Mouse (Mus musculus): ENCODE measurements at regions not wholly inside any gene's neighbourhood (a gene's known extent, or its start where the extent isn't known, plus 50 kb on each side); places are given as distances from the start of the nearest gene placed in this dataset.

GRCm38 (mm10) chr9:60989670-60990391 lies 195.5 kb downstream of the Uaca start:
- 40% methylated on average over 13 of the region's 13 CpGs for WGBS
- Histone ChIP-seq H3K9me3 (replicated peaks; ENCODE audit: control insufficient read depth, low read length, poor library complexity, severe bottlenecking) (no peaks in the 10 kb centered on the region), H3K4me3 (ENCODE audit: low read depth, low read length) (no peak overlapping the region), H3K4me2 (ENCODE audit: low read length) (no peak overlapping the region), H3K9ac (ENCODE audit: low read depth, low read length) (no peak overlapping the region), H3K27ac (ENCODE audit: low read length) (no peak overlapping the region), H3K36me3 (ENCODE audit: control insufficient read depth, insufficient read depth, low read length) (no peaks in the 10 kb centered on the region), H3K27me3 (ENCODE audit: control insufficient read depth, insufficient read depth, low read depth, low read length) (no peaks in the 10 kb centered on the region), H3K4me1 (ENCODE audit: control insufficient read depth, insufficient read depth, low read length) (no peaks in the 10 kb centered on the region)
- no peak for ATAC-seq

- no peak for ATAC-seq
These were observed 197.2 kb downstream of the Uaca start for GRCm38 (mm10) chr9:60991509-60991908.

GRCm38 (mm10) chr9:60993661-60994060 lies 199.3 kb downstream of the Uaca start:
- no peak overlapping the region for H3K27ac ChIP-seq (ENCODE audit: low read length)
- no peaks in the 10 kb centered on the region for H3K27me3 ChIP-seq (ENCODE audit: control insufficient read depth, insufficient read depth, low read depth, low read length)
- no peak for ATAC-seq
- no peaks in the 10 kb centered on the region for H3K4me1 ChIP-seq (ENCODE audit: control insufficient read depth, insufficient read depth, low read length)
- no peak overlapping the region for H3K9ac ChIP-seq (ENCODE audit: low read depth, low read length)
- H3K4me2 ChIP-seq (ENCODE audit: low read length): no peak overlapping the region
- WGBS: 81% methylated on average over 8 of the region's 8 CpGs
- no peak overlapping the region for H3K4me3 ChIP-seq (ENCODE audit: low read depth, low read length)
- H3K36me3 ChIP-seq (ENCODE audit: control insufficient read depth, insufficient read depth, low read length): no peaks in the 10 kb centered on the region
- no peaks in the 10 kb centered on the region for H3K9me3 ChIP-seq (replicated peaks; ENCODE audit: control insufficient read depth, low read length, poor library complexity, severe bottlenecking)

More at GRCm38 (mm10) chr9:60991509-60991908, 197.2 kb downstream of the Uaca start:
- H3K4me3 ChIP-seq (ENCODE audit: low read depth, low read length): no peak overlapping the region
- H3K4me1 ChIP-seq (ENCODE audit: control insufficient read depth, insufficient read depth, low read length): no peaks in the 10 kb centered on the region
- no peak overlapping the region for H3K9ac ChIP-seq (ENCODE audit: low read depth, low read length)
- H3K27ac ChIP-seq (ENCODE audit: low read length): no peak overlapping the region
- no peaks in the 10 kb centered on the region for H3K9me3 ChIP-seq (replicated peaks; ENCODE audit: control insufficient read depth, low read length, poor library complexity, severe bottlenecking)
- H3K36me3 ChIP-seq (ENCODE audit: control insufficient read depth, insufficient read depth, low read length): no peaks in the 10 kb centered on the region
- H3K4me2 ChIP-seq (ENCODE audit: low read length): no peak overlapping the region
- H3K27me3 ChIP-seq (ENCODE audit: control insufficient read depth, insufficient read depth, low read depth, low read length): no peaks in the 10 kb centered on the region
- 87% methylated on average over 5 of the region's 5 CpGs for WGBS

- H3K27me3 ChIP-seq (ENCODE audit: control insufficient read depth, insufficient read depth, low read depth, low read length): no peaks in the 10 kb centered on the region
- H3K9me3 ChIP-seq (replicated peaks; ENCODE audit: control insufficient read depth, low read length, poor library complexity, severe bottlenecking): no peaks in the 10 kb centered on the region
- no peak overlapping the region for H3K27ac ChIP-seq (ENCODE audit: low read length)
- no peaks in the 10 kb centered on the region for H3K36me3 ChIP-seq (ENCODE audit: control insufficient read depth, insufficient read depth, low read length)
- no peak overlapping the region for H3K4me3 ChIP-seq (ENCODE audit: low read depth, low read length)
- H3K4me1 ChIP-seq (ENCODE audit: control insufficient read depth, insufficient read depth, low read length): peaks cover 3% of the 10 kb centered on the region; the same call in 1 of the 2 replicates
- no peak overlapping the region for H3K9ac ChIP-seq (ENCODE audit: low read depth, low read length)
- no peak overlapping the region for H3K4me2 ChIP-seq (ENCODE audit: low read length)
- 80% methylated on average over 6 of the region's 6 CpGs for WGBS
- ATAC-seq: no peak
These were observed 200.8 kb downstream of the Uaca start for GRCm38 (mm10) chr9:60995096-60995495.

- Histone ChIP-seq H3K4me1 (ENCODE audit: control insufficient read depth, insufficient read depth, low read length) (peaks cover 6% of the 10 kb centered on the region; the same call in 1 of the 2 replicates), H3K27me3 (ENCODE audit: control insufficient read depth, insufficient read depth, low read depth, low read length) (no peaks in the 10 kb centered on the region), H3K27ac (ENCODE audit: low read length) (no peak overlapping the region), H3K9ac (ENCODE audit: low read depth, low read length) (no peak overlapping the region), H3K9me3 (replicated peaks; ENCODE audit: control insufficient read depth, low read length, poor library complexity, severe bottlenecking) (no peaks in the 10 kb centered on the region), H3K36me3 (ENCODE audit: control insufficient read depth, insufficient read depth, low read length) (no peaks in the 10 kb centered on the region), H3K4me3 (ENCODE audit: low read depth, low read length) (no peak overlapping the region), H3K4me2 (ENCODE audit: low read length) (no peak overlapping the region)
- WGBS: 84% methylated on average over 3 of the region's 3 CpGs
- no peak for ATAC-seq
These were observed 203.9 kb downstream of the Uaca start for GRCm38 (mm10) chr9:60998086-60998785.

- no peak overlapping the region for H3K4me2 ChIP-seq (ENCODE audit: low read length)
These were observed 204.7 kb downstream of the Uaca start for GRCm38 (mm10) chr9:60999001-60999529.

GRCm38 (mm10) chr9:61000232-61000631 lies 205.9 kb downstream of the Uaca start:
- Histone ChIP-seq H3K9ac (ENCODE audit: low read depth, low read length) (no peak overlapping the region), H3K9me3 (replicated peaks; ENCODE audit: control insufficient read depth, low read length, poor library complexity, severe bottlenecking) (no peaks in the 10 kb centered on the region), H3K4me3 (ENCODE audit: low read depth, low read length) (no peak overlapping the region), H3K27me3 (ENCODE audit: control insufficient read depth, insufficient read depth, low read depth, low read length) (no peaks in the 10 kb centered on the region), H3K27ac (ENCODE audit: low read length) (no peak overlapping the region; the same call in 1 of the 2 replicates), H3K4me1 (ENCODE audit: control insufficient read depth, insufficient read depth, low read length) (peaks cover 6% of the 10 kb centered on the region; the same call in 1 of the 2 replicates), H3K36me3 (ENCODE audit: control insufficient read depth, insufficient read depth, low read length) (no peaks in the 10 kb centered on the region), H3K4me2 (ENCODE audit: low read length) (no peak overlapping the region)
- WGBS: 60% methylated on average over 11 of the region's 11 CpGs
- ATAC-seq: peak; percentile 66

More at GRCm38 (mm10) chr9:60999001-60999529, 204.7 kb downstream of the Uaca start:
- Histone ChIP-seq H3K4me3 (ENCODE audit: low read depth, low read length) (no peak overlapping the region), H3K9ac (ENCODE audit: low read depth, low read length) (no peak overlapping the region), H3K4me1 (ENCODE audit: control insufficient read depth, insufficient read depth, low read length) (peaks cover 6% of the 10 kb centered on the region; the same call in 1 of the 2 replicates), H3K27ac (ENCODE audit: low read length) (peak overlapping the region; percentile 29; the same call in 1 of the 2 replicates), H3K27me3 (ENCODE audit: control insufficient read depth, insufficient read depth, low read depth, low read length) (no peaks in the 10 kb centered on the region), H3K9me3 (replicated peaks; ENCODE audit: control insufficient read depth, low read length, poor library complexity, severe bottlenecking) (no peaks in the 10 kb centered on the region), H3K36me3 (ENCODE audit: control insufficient read depth, insufficient read depth, low read length) (no peaks in the 10 kb centered on the region)
- ATAC-seq: no peak
- WGBS: 55% methylated on average over 6 of the region's 6 CpGs

GRCm38 (mm10) chr9:61002572-61002971 lies 208.2 kb downstream of the Uaca start:
- WGBS: 85% methylated on average over 5 of the region's 5 CpGs
- H3K9me3 ChIP-seq (replicated peaks; ENCODE audit: control insufficient read depth, low read length, poor library complexity, severe bottlenecking): no peaks in the 10 kb centered on the region

GRCm38 (mm10) chr9:61008446-61008845 lies 214.1 kb downstream of the Uaca start:
- no peak overlapping the region for H3K9ac ChIP-seq (ENCODE audit: low read depth, low read length)
- no peaks in the 10 kb centered on the region for H3K27me3 ChIP-seq (ENCODE audit: control insufficient read depth, insufficient read depth, low read depth, low read length)
- H3K9me3 ChIP-seq (replicated peaks; ENCODE audit: control insufficient read depth, low read length, poor library complexity, severe bottlenecking): no peaks in the 10 kb centered on the region; the same call in 1 of the 2 replicates
- H3K4me2 ChIP-seq (ENCODE audit: low read length): no peak overlapping the region
- H3K27ac ChIP-seq (ENCODE audit: low read length): no peak overlapping the region
- 72% methylated on average over 1 of the region's 1 CpGs for WGBS
- H3K4me3 ChIP-seq (ENCODE audit: low read depth, low read length): no peak overlapping the region
- no peaks in the 10 kb centered on the region for H3K36me3 ChIP-seq (ENCODE audit: control insufficient read depth, insufficient read depth, low read length)
- H3K4me1 ChIP-seq (ENCODE audit: control insufficient read depth, insufficient read depth, low read length): no peaks in the 10 kb centered on the region
- no peak for ATAC-seq

More at GRCm38 (mm10) chr9:61002572-61002971, 208.2 kb downstream of the Uaca start:
- H3K27me3 ChIP-seq (ENCODE audit: control insufficient read depth, insufficient read depth, low read depth, low read length): no peaks in the 10 kb centered on the region
- H3K9ac ChIP-seq (ENCODE audit: low read depth, low read length): no peak overlapping the region
- peaks cover 6% of the 10 kb centered on the region; the same call in 1 of the 2 replicates for H3K4me1 ChIP-seq (ENCODE audit: control insufficient read depth, insufficient read depth, low read length)
- no peak for ATAC-seq
- no peak overlapping the region for H3K4me2 ChIP-seq (ENCODE audit: low read length)
- H3K4me3 ChIP-seq (ENCODE audit: low read depth, low read length): no peak overlapping the region
- H3K27ac ChIP-seq (ENCODE audit: low read length): no peak overlapping the region
- no peaks in the 10 kb centered on the region for H3K36me3 ChIP-seq (ENCODE audit: control insufficient read depth, insufficient read depth, low read length)
